ENCODE assay signal across 8 mouse cellular contexts in the genomic region with DNA sequence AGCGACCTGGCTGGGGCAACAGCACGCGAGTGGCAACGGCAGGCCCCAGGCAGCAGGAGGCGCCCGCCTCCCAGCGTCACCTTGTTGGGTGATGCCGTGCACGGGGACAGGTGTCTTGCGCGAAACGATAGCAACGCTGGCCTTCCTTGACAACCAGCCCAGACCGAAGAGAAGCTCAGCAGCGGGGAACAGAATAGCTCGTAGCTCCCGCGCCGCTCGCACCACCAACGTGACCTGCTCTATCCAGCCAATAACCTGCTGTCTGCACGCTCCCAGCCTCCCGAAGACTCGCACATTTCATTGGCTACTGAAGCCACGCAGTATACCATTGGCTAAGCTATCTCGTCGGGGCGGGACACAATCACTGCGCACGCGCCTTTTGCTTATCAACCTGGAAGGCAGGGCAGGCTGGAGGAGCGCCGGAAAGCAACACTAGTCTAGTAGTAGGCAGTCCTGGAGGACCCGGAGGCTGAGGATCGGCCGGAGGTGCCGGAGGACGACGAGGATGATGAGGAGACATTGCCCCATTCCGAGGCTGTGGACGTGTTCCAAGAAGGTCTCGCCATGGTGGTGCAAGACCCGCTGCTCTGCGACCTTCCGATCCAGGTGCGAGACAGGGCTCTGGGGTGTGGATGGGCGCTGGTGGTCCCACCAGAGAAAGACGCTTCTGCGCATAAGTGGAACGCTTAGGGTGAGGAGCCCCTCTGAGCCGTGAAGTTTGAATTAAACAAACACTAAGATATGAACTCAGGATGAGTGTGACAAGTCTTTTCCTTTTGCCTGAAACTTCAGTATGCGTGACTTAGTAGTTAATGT. TPM values are rescaled to one million over a fixed set of nuclear protein-coding genes. Genes with fewer than 3 reads are reported as not detected.
DNase-seq lines count a peak whose midpoint lies in the region; ATAC-seq and TF ChIP-seq lines count a peak whose summit lies in the region.

Snrnp25 (plus strand) TSS at position 358 of the 816 bp plus-strand sequence.

- TF ChIP-seq CTCF in liver, adult 2 months (IDR thresholded peaks at IDR 0.05; ENCODE audit: low read depth, low read length), result peak; percentile 51

- peak; percentile 97 for ATAC-seq in erythroblast, adult 5-6 weeks (replicated peaks; ENCODE audit: low FRiP score, poor library complexity, severe bottlenecking)
- ATAC-seq in heart, embryonic 11.5 days (replicated peaks; ENCODE audit: insufficient number of reproducible peaks, low FRiP score, low TSS enrichment), result peak; percentile 100
- ATAC-seq in kidney, embryonic 16.5 days (ENCODE audit: low FRiP score, low TSS enrichment), result peak; percentile 100

- no peaks in the 10 kb centered on the region for H3K79me2 ChIP-seq in liver, adult 2 months (ENCODE audit: control insufficient read depth, insufficient read depth, low read length)
- H3K79me2 ChIP-seq in myocyte (ENCODE audit: control insufficient read depth, insufficient read depth), result no peaks in the 10 kb centered on the region

- peaks cover 11% of the 10 kb centered on the region for H3K4me1 ChIP-seq in heart, embryonic 11.5 days (ENCODE audit: control insufficient read depth, insufficient read depth, low read length)
- peaks cover 12% of the 10 kb centered on the region for H3K4me1 ChIP-seq in kidney, embryonic 16.5 days (ENCODE audit: insufficient read depth, low read length)
- no peaks in the 10 kb centered on the region for H3K4me1 ChIP-seq in liver, adult 2 months (ENCODE audit: control insufficient read depth, insufficient read depth, low read length)

- peak within 1 kb of the TSS; percentile 90 for H3K4me2 ChIP-seq in heart, embryonic 11.5 days
- H3K4me2 ChIP-seq in kidney, embryonic 16.5 days (replicated peaks; ENCODE audit: low read depth, low read length), result peak within 1 kb of the TSS; percentile 81
- peak within 1 kb of the TSS; percentile 78 for H3K4me2 ChIP-seq in myocyte (ENCODE audit: low read depth)

- H3ac ChIP-seq in myocyte (ENCODE audit: control insufficient read depth, insufficient read length), result peak within 1 kb of the TSS; percentile 50

- no peaks in the 10 kb centered on the region for H3K27me3 ChIP-seq in heart, embryonic 11.5 days (ENCODE audit: control insufficient read depth, insufficient read depth, low read length)
- H3K27me3 ChIP-seq in kidney, embryonic 16.5 days (ENCODE audit: insufficient read depth, low read length), result no peaks in the 10 kb centered on the region
- no peaks in the 10 kb centered on the region for H3K27me3 ChIP-seq in liver, adult 2 months (ENCODE audit: control insufficient read depth, insufficient read depth, low read length)
- peaks cover 3% of the 10 kb centered on the region for H3K27me3 ChIP-seq in myocyte (ENCODE audit: control insufficient read depth, insufficient read depth, insufficient read length)
- H3K27me3 ChIP-seq in splenic B cell, adult 2 months (ENCODE audit: control insufficient read depth, insufficient read depth, low read length, poor library complexity, severe bottlenecking), result no peaks in the 10 kb centered on the region

- peaks cover 5% of the 10 kb centered on the region for H3K36me3 ChIP-seq in heart, embryonic 11.5 days (ENCODE audit: control insufficient read depth, insufficient read depth, low read length)
- H3K36me3 ChIP-seq in kidney, embryonic 16.5 days (ENCODE audit: insufficient read depth, low read length), result peaks cover 23% of the 10 kb centered on the region
- no peaks in the 10 kb centered on the region for H3K36me3 ChIP-seq in liver, adult 2 months (ENCODE audit: control insufficient read depth, insufficient read depth, low read length)
- H3K36me3 ChIP-seq in myocyte (ENCODE audit: control insufficient read depth, insufficient read depth), result peaks cover 3% of the 10 kb centered on the region
- H3K36me3 ChIP-seq in splenic B cell, adult 2 months (ENCODE audit: control insufficient read depth, insufficient read depth, low read length, poor library complexity, severe bottlenecking), result peaks cover 2% of the 10 kb centered on the region; the same call in 1 of the 2 replicates

- TF ChIP-seq POLR2A in liver, adult 2 months (IDR thresholded peaks at IDR 0.05; ENCODE audit: extremely low read depth, insufficient read depth, low read length), result no peak
- TF ChIP-seq POLR2A in myocyte (IDR thresholded peaks at IDR 0.05; ENCODE audit: insufficient read length, low read depth), result peak; percentile 81

- peak; percentile 91 to 93 for DNase-seq in B cell, adult 2 months
- peak; percentile 99 for DNase-seq in brain, adult 2 months (ENCODE audit: low read depth, low spot score)
- DNase-seq in liver, adult 2 months (ENCODE audit: extremely low read depth, low read depth, low spot score), result peak; percentile 95
- DNase-seq in splenic B cell, adult 2 months (ENCODE audit: low read depth, low spot score), result peak; percentile 98

- H3K27ac ChIP-seq in heart, embryonic 11.5 days (ENCODE audit: low read depth, low read length), result peak within 1 kb of the TSS; percentile 35
- H3K27ac ChIP-seq in kidney, embryonic 16.5 days (ENCODE audit: low read length), result no peak within 1 kb of the TSS; the same call in 1 of the 2 replicates
- no peak within 1 kb of the TSS for H3K27ac ChIP-seq in liver, adult 2 months (replicated peaks; ENCODE audit: insufficient read depth, low read depth, low read length)

- no peaks in the 10 kb centered on the region for H3K9me3 ChIP-seq in heart, embryonic 11.5 days (replicated peaks; ENCODE audit: control insufficient read depth, low read length)
- H3K9me3 ChIP-seq in kidney, embryonic 16.5 days (ENCODE audit: low read length), result no peaks in the 10 kb centered on the region

- peak within 1 kb of the TSS; percentile 75 for H3K4me3 ChIP-seq in heart, embryonic 11.5 days (ENCODE audit: low read depth, low read length)
- H3K4me3 ChIP-seq in kidney, embryonic 16.5 days (ENCODE audit: low read length), result peak within 1 kb of the TSS; percentile 86
- H3K4me3 ChIP-seq in liver, adult 2 months (ENCODE audit: insufficient read depth, low read depth, low read length), result peak within 1 kb of the TSS; percentile 57
- peak within 1 kb of the TSS; percentile 44 for H3K4me3 ChIP-seq in myocyte

- under 1% methylated on average over 52 of the region's 52 CpGs for WGBS in heart, embryonic 11.5 days (ENCODE audit: insufficient replicate concordance)
- WGBS in kidney, embryonic 16.5 days, result under 1% methylated on average over 52 of the region's 52 CpGs
- under 1% methylated on average over 52 of the region's 52 CpGs for WGBS in liver, adult 2 months

- peak within 1 kb of the TSS; percentile 82 for H3K9ac ChIP-seq in heart, embryonic 11.5 days (ENCODE audit: low read depth, low read length)
- H3K9ac ChIP-seq in kidney, embryonic 16.5 days (replicated peaks; ENCODE audit: low read length), result peak within 1 kb of the TSS; percentile 83
- peak within 1 kb of the TSS; percentile 45 for H3K9ac ChIP-seq in liver, adult 2 months (ENCODE audit: low read depth, low read length)

TF ChIP-seq in myocyte, 11 proteins besides CTCF, POLR2A, EP300 and RAD21:
- peak; percentile 86 for TF ChIP-seq USF1 (IDR thresholded peaks at IDR 0.05; ENCODE audit: low read depth)
- TF ChIP-seq MAX (IDR thresholded peaks at IDR 0.05; ENCODE audit: low read depth), result no peak
- TF ChIP-seq TCF12 (IDR thresholded peaks at IDR 0.05; ENCODE audit: insufficient read depth, poor library complexity, severe bottlenecking), result no peak
- no peak for TF ChIP-seq MYOG (IDR thresholded peaks at IDR 0.05; ENCODE audit: control insufficient read depth in 1 of 3, insufficient read depth in 1 of 3, insufficient read length in 2 of 3, low read depth in 2 of 3)
- TF ChIP-seq MYOD1 (IDR thresholded peaks at IDR 0.05; ENCODE audit: control insufficient read depth in 1 of 3, insufficient read length in 2 of 3, low read depth in 2 of 3), result peak in 1 of 3 experiments; percentile 21
- TF ChIP-seq E2F4 (IDR thresholded peaks at IDR 0.05; ENCODE audit: insufficient read depth), result peak; percentile 96
- TF ChIP-seq POLR2AphosphoS2 (IDR thresholded peaks at IDR 0.05; ENCODE audit: insufficient read length, low read depth), result peak; percentile 65
- TF ChIP-seq TCF3 (IDR thresholded peaks at IDR 0.05; ENCODE audit: insufficient read length, low read depth), result no peak
- no peak for TF ChIP-seq REST (IDR thresholded peaks at IDR 0.05; ENCODE audit: insufficient read depth, insufficient read length)
- TF ChIP-seq SRF (IDR thresholded peaks at IDR 0.05; ENCODE audit: control insufficient read depth, insufficient read length, low read depth), result no peak
- TF ChIP-seq CEBPB (IDR thresholded peaks at IDR 0.05; ENCODE audit: insufficient read depth, poor library complexity, severe bottlenecking), result no peak

RNA-seq across cellular contexts. Expression of gene Snrnp25, which starts in this region (rescaled TPM):
- 64.4 and 68.3 TPM in 2 replicates for total RNA-seq in erythroblast, adult 5-6 weeks (2015; ENCODE audit: low replicate concordance)
- total RNA-seq in erythroblast, adult 5-6 weeks (2017; ENCODE audit: low replicate concordance), result 29.9 and 61.1 TPM in 2 replicates
- 59.6 and 72.2 TPM in 2 replicates for polyA plus RNA-seq in heart, embryonic 11.5 days (2014; fragmentation: Nextera tagmentation; extraction: Ambion mirVana)
- polyA plus RNA-seq in kidney, embryonic 16.5 days (2015; fragmentation: Nextera tagmentation; extraction: Ambion mirVana), result 56.6 and 61.1 TPM in 2 replicates
- 10.9 and 11.7 TPM in 2 replicates for total RNA-seq in liver, adult 2 months (2014; rRNA removed)
- 6.0 and 7.6 TPM in 2 replicates for polyA plus RNA-seq in liver, adult 2 months (2012; rRNA removed)
- polyA plus RNA-seq in myocyte (2012; fragmentation: generic; extraction: Trizol), result 58.3 TPM
